Mouse (Mus musculus) brain, embryonic 14.5 days (tissue): ENCODE results near the gene Nckap5.

Experiments
- CTCF ChIP-seq: fragments of 200-500 bp; IDR thresholded peaks from 2 replicates; pipeline ENCODE4 v1.5.1; 2012; ENCODE audit warnings: inconsistent platforms, mild to moderate bottlenecking, moderate library complexity, borderline replicate concordance; ENCODE audit not compliant: insufficient read depth, insufficient read length; ENCODE audit errors: extremely low read depth
- POLR2A ChIP-seq: fragments of 200-500 bp; IDR thresholded peaks from 2 replicates; pipeline ENCODE4 v1.6.1; 2012; ENCODE audit warnings: mild to moderate bottlenecking, inconsistent platforms, borderline replicate concordance; ENCODE audit not compliant: poor library complexity, insufficient read depth, insufficient read length, severe bottlenecking; ENCODE audit errors: extremely low read depth

DNA sequence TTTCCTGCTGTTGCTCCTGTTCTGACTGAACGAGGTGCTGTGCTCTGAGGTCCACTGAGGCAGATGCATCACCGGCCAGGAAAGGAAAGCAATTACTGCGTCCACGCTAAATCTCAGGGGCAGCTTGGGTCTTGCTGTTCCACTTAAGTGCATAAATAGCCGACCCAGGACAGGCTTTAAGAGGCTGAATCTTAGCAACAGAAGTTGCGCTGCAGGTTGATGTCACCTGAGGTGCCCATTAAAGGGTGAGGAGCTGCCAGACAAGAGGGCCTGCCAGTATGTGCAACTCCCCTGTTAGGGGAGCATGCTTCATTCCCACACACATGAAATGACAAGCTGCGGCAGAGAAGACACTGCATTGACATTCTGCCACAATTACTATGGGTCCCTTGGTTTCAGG lies 282.6 kb downstream of the Nckap5 start:
- TF ChIP-seq POLR2A (no peak), CTCF (no peak)
